Mouse (Mus musculus) thymus, adult 2 months (tissue): Measurements from ENCODE around the gene Tshz2.

Experiments used
- CTCF ChIP-seq: fragments of 200-500 bp; IDR thresholded peaks from 2 replicates; pipeline ENCODE4 v1.5.1; 2012; ENCODE audit warnings: mild to moderate bottlenecking, control low read depth, low read length, moderate library complexity, borderline replicate concordance; ENCODE audit not compliant: control insufficient read depth, poor library complexity, insufficient read depth; ENCODE audit errors: extremely low read depth
- POLR2A ChIP-seq: fragments of 200-500 bp; IDR thresholded peaks from 2 replicates; pipeline ENCODE4 v1.6.1; 2012; ENCODE audit warnings: mild to moderate bottlenecking, low read length, control low read depth, moderate library complexity; ENCODE audit not compliant: control insufficient read depth, poor library complexity, insufficient read depth; ENCODE audit errors: extremely low read depth

DNA sequence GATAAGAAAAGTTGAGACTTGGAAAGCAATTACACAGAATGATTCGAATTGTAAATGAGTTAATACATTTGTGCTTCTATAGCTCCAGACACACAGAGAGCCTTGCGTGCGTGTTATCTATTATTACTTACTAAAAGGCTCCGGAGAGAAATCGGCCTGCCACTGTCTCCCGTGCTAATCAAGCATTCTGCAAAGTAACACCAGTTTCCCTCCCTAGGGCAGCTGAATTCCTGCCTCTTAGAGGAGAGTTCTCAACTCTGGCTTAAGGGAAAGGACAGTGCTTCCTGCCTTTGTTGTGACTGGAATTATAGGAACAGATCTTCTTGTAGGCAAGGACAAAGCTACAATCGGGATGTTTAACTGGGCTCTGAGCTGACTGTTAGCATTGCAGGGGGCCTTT, 101.2 kb downstream of the Tshz2 start:
- TF ChIP-seq CTCF, result no peak
- TF ChIP-seq POLR2A, result no peak
